Mouse (Mus musculus) hematopoietic stem cell, adult 5-6 weeks (primary cell): ENCODE data around the gene Gimap8. TPM values are rescaled to one million over a fixed set of nuclear protein-coding genes. Genes with fewer than 3 reads are reported as not detected.

Experiments used
- ATAC-seq, 2 experiments: fragments of 125-278 bp in 1 of 2; replicated peaks in 1 of 2; 2 replicates each; pipeline ENCODE4 v1.8.0; 2016 to 2017; ENCODE audit warnings: inconsistent platforms in 2 of 2, mild to moderate bottlenecking in 2 of 2, moderate number of reproducible peaks in 2 of 2, low read depth in 1 of 2, moderate TSS enrichment in 1 of 2; ENCODE audit not compliant: low FRiP score in 2 of 2, poor library complexity in 2 of 2, severe bottlenecking in 2 of 2, insufficient read depth in 1 of 2, low TSS enrichment in 1 of 2
- total RNA-seq: library from RNA; stranded (forward); fragments of 172-1452, 232-1000 nt; gene quantifications from 2 replicates; pipeline ENCODE4 v1.2.3, GENCODE M21; 2017

The Gimap8 gene
- total RNA-seq, 1 experiment from 2014 or later: 52.3 TPM

- ATAC-seq: no peak
Measured at GRCm38 (mm10) chr6:48685694-48686665, 38.9 kb downstream of the Gimap8 start.

- peak; percentile 60 to 62 for ATAC-seq
Measured at GRCm38 (mm10) chr6:48687077-48687476, 40.0 kb downstream of the Gimap8 start.

GRCm38 (mm10) chr6:48689320-48689719, 42.3 kb downstream of the Gimap8 start:
- ATAC-seq: no peak

DNA sequence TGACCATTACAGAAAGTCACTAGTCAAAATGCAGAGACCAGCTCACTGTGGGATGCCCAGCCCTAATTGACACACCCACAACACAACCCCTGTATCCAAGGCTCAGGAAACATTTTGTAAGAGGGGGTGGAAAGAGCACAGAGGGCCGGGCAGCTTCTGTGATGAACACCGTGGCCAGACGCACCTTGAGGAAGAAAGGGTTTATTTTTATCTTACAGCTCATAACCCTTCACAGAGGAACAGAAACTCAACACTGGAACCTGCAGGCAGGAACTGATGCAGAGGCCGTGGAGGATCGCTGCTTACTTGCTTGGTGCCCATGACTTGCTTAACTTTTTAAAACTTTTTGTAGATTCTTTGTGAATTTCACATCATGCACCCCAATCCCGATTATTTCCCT, 45.9 kb downstream of the Gimap8 start:
- ATAC-seq: no peak

DNA sequence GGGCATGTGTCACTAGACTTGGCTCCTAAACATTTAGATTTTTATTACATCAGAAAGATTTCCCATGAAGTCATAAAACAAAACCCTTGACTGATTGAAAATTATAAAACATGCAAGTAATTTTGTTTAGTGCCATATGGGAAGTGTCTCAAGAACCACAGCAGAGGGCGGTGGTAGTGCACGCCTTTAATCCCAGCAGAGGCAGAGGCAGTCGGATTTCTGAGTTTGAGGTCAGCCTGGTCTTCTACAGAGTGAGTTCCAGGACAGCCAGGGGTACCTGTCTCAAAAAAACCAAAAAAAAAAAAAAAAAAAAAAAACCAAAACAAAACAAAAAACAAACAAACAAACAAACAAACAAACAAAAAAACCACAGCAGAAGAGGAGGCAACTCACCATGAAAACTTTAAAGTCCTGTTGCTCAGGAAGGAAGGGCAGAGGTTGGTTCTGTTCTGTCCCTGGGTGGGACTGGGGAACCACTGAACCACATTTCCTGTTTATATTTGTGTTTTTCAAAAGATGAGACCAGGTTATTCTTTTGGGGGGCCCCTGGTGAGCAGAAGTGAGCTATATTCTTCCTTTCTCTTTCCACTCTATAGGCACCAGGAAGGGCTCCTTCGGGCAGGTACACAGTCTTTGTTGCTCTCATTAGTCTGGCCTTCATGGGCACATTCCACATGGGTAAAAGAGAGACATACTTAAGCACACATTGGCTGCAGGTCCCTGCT, 50.0 kb downstream of the Gimap8 start:
- no peak for ATAC-seq

DNA sequence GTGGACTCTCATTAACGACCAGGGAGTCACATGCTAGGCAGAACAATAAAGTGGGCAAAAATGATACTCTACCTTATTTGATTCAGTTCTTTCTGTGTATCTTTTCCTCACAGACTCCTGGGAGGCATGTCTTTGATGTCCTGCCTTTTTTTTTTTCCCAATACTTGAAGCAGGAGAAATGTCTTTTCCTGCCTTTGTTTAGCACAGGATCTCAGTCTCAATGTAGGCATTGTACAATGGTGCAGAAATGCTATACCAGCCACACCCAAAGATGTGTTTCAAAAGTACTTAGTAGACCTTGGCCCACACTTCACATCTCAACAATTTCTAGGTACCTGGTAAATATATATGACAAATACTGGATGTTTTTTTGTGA, 50.5 kb downstream of the Gimap8 start:
- ATAC-seq: no peak

- no peak for ATAC-seq
Measured at GRCm38 (mm10) chr6:48698066-48698856, 51.2 kb downstream of the Gimap8 start.

- ATAC-seq: peak; percentile 65 to 68
Measured at GRCm38 (mm10) chr6:48698888-48699287, 51.9 kb downstream of the Gimap8 start.

DNA sequence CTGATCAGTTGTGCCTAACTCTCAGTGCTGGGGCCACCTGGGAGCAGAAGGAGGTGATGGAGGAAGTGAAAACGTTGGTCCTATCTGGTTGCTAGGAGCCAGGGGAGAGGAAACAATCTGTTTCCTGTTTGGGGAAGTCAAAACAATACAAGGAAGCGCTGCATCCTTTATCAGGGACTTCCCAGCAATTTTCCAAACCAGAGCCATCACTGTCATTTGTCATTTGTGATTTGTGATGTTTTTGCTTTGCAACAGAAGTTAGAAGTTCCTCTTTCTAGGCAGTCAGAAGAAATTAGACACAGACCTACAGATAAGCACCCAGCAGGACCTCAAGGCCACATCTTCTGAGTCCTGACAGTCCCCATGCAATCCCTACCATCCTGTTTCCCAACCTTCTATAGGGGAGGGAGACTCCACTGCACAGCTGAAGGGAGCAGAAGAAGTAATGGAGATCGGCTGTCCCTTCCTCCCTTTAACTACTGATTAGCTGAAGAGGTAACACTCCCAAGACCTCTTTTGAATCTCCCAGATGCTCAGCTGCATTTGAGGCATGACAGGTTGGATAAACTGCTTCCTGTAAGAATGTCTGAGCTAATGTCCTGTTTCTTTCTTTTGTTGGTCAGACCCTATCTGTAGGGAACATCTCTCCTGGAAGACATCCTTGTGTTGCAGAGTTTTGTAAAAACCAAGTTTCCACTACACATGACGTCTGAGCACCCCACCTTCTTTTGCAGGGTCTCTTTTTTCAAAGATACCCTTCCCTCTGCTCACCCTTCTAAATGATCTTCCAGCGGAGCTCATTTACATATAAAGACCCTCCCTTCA, 53.4 kb downstream of the Gimap8 start:
- ATAC-seq: peak; percentile 77 to 78

DNA sequence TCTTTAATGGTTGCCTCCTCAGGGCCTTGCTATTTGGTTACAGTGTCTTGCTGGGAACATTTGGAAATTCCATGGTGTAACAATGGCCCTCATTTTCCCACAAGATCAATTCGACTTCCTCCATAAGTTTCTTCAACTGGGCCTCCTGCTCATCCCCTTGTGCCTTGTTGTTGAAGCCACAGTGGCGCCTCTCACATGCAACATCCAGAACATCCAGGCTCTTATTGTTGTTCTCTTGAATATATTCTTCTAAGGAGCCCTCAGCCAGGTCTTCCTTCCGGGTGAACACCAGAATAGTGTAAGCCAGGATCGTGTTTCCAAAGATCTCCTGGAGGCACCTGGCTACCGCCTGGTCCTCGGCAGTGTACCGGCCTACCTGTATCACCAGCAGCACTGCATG, 55.1 kb downstream of the Gimap8 start:
- ATAC-seq: no peak

DNA sequence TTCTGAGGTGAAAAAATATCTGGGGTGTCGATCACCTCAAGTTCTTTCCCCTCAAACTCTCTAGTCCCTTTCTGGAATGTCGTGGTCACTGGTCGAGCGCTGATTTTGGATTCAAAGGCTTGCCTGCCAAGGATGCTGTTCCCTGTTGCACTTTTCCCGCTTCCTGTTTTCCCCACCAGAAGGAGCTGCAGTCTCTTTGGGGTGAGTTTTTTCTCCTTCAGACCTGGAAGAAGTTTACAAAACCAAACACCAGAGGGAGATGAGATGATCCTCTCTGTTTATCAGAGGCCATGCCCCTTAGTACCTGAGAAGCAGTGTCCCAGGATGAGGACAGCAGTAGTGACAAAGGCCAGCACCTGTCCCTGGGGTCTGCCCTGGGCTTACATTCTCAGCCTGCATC, 55.6 kb downstream of the Gimap8 start:
- ATAC-seq: no peak

DNA sequence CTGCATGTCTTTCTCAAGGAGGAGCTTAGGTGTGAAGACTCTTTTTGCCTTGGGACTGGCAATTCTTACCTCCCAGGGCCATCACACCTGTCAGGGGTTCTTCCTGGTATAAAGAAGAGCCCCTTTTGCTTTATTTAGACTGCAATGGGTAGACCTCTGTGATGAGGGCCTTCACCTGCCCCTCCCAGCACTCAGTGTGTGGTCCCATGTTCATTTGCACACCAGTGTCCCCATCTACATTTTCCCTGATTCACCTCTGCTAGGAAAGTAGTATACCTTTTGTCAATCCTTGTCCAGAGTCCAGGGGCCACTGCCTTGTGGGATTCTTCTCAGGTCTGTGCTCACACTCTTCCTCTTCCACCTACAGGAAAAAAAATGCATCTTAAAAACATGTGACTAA, 57.1 kb downstream of the Gimap8 start:
- ATAC-seq: no peak

GRCm38 (mm10) chr6:48706130-48706529, 59.1 kb downstream of the Gimap8 start:
- ATAC-seq: no peak

Other genes with a start within 250 kb of the Gimap8 start
- 8.6 and 9.8 TPM in 2 replicates for gene Zfp467, start 201.4 kb upstream of the Gimap8 start, total RNA-seq
- 0.19 TPM in 1 of 2 replicates, not detected in the other for gene Sspo, start 199.0 kb upstream of the Gimap8 start, total RNA-seq
- gene Atp6v0e2, start 109.6 kb upstream of the Gimap8 start, total RNA-seq: 0.44 TPM in 1 of 2 replicates, not detected in the other
- 4.7 and 5.1 TPM in 2 replicates for gene Lrrc61, start 92.4 kb upstream of the Gimap8 start, total RNA-seq
- not detected in 2 replicates for gene Rarres2, start 74.4 kb upstream of the Gimap8 start, total RNA-seq
- gene Gm45021, start 57.6 kb upstream of the Gimap8 start, total RNA-seq: not detected in 2 replicates
- 30.1 and 32.0 TPM in 2 replicates for gene Repin1, start 53.4 kb upstream of the Gimap8 start, total RNA-seq
- 10.0 TPM in 1 of 2 replicates, not detected in the other for gene Gm44965, start 53.3 kb upstream of the Gimap8 start, total RNA-seq
- gene Zfp775, start 45.2 kb upstream of the Gimap8 start, total RNA-seq: 6.1 and 8.4 TPM in 2 replicates
- 2.0 and 2.6 TPM in 2 replicates for gene AI854703, start 20.5 kb upstream of the Gimap8 start, total RNA-seq
- 83.6 and 95.8 TPM in 2 replicates for gene Gimap9, start 28.9 kb downstream of the Gimap8 start, total RNA-seq
- 30.6 and 35.7 TPM in 2 replicates for gene Gimap4, start 37.3 kb downstream of the Gimap8 start, total RNA-seq
- 416 and 544 TPM in 2 replicates for gene Gimap6, start 61.0 kb downstream of the Gimap8 start, total RNA-seq
- 100 and 477 TPM in 2 replicates for gene Gm28053, start 71.4 kb downstream of the Gimap8 start, total RNA-seq
- gene Gimap7, start 71.4 kb downstream of the Gimap8 start, total RNA-seq: 11.0 and 25.5 TPM in 2 replicates
- 122 and 153 TPM in 2 replicates for gene Gimap1, start 91.8 kb downstream of the Gimap8 start, total RNA-seq
- gene Gimap5, start 99.0 kb downstream of the Gimap8 start, total RNA-seq: 39.8 and 45.8 TPM in 2 replicates
- 2.4 and 7.8 TPM in 2 replicates for gene Gimap3, start 123.6 kb downstream of the Gimap8 start, total RNA-seq
- 61.0 and 79.8 TPM in 2 replicates for gene Tmem176a, start 193.7 kb downstream of the Gimap8 start, total RNA-seq
- gene Tmem176b, start 194.3 kb downstream of the Gimap8 start, total RNA-seq: 261 and 319 TPM in 2 replicates
- not detected in 2 replicates for gene Aoc1, start 225.7 kb downstream of the Gimap8 start, total RNA-seq